Mouse (Mus musculus) forebrain, embryonic 15.5 days (tissue): Measurements from ENCODE around the gene Smyd2. TPM values are rescaled to one million over a fixed set of nuclear protein-coding genes. Genes with fewer than 3 reads are reported as not detected.
A peak's percentile ranks its signal among the peaks of the same experiment; 100 is the strongest.

Experiments used
- ATAC-seq: fragments of 200-750 bp; cut with Nextera tagmentation; replicated peaks from 2 replicates; pipeline ENCODE4 v1.8.0; 2017; ENCODE audit warnings: mild to moderate bottlenecking, moderate TSS enrichment, moderate library complexity
- H3K27ac ChIP-seq: fragments of 300-500 bp; sonication (generic); replicated peaks from 2 replicates; pipeline ENCODE4 v1.5.1; 2015; ENCODE audit warnings: mild to moderate bottlenecking, inconsistent platforms
- H3K27me3 ChIP-seq: fragments of 300-500 bp; sonication (generic); 2 replicates; pipeline ENCODE4 v1.6.1; 2015; ENCODE audit warnings: inconsistent platforms
- H3K36me3 ChIP-seq: fragments of 300-500 bp; sonication (generic); 2 replicates; pipeline ENCODE4 v1.6.1; 2015; ENCODE audit warnings: mild to moderate bottlenecking, inconsistent platforms
- H3K4me1 ChIP-seq: fragments of 300-500 bp; sonication (generic); 2 replicates; pipeline ENCODE4 v1.6.1; 2015; ENCODE audit warnings: inconsistent platforms
- H3K4me2 ChIP-seq: fragments of 300-500 bp; sonication (generic); replicated peaks from 2 replicates; pipeline ENCODE4 v1.6.1; 2015; ENCODE audit warnings: mild to moderate bottlenecking, inconsistent platforms
- H3K4me3 ChIP-seq: fragments of 300-500 bp; sonication (generic); 2 replicates; pipeline ENCODE4 v1.5.1; 2015; ENCODE audit warnings: mild to moderate bottlenecking, inconsistent platforms
- H3K9ac ChIP-seq: fragments of 300-500 bp; sonication (generic); replicated peaks from 2 replicates; pipeline ENCODE4 v1.6.1; 2015; ENCODE audit warnings: mild to moderate bottlenecking, inconsistent platforms
- H3K9me3 ChIP-seq: fragments of 300-500 bp; sonication (generic); 2 replicates; pipeline ENCODE4 v1.6.1; 2016; ENCODE audit warnings: inconsistent platforms
- WGBS: fragments of 180-500 bp; shearing (Covaris S2); methylation state at CpG from one replicate; pipeline ENCODE4 v1.1.7; 2015; ENCODE audit warnings: mixed read lengths; 5-methylcytosine and 5-hydroxymethylcytosine counted together
- polyA plus RNA-seq: library from polyadenylated mRNA; unstranded; fragments of >200 nt; fragmentation: Nextera tagmentation; extraction: Ambion mirVana; gene quantifications from 2 replicates; pipeline ENCODE4 v1.2.1, GENCODE M21; 2015

Gene Smyd2
- 65.8 and 69.9 TPM in 2 replicates for polyA plus RNA-seq

DNA sequence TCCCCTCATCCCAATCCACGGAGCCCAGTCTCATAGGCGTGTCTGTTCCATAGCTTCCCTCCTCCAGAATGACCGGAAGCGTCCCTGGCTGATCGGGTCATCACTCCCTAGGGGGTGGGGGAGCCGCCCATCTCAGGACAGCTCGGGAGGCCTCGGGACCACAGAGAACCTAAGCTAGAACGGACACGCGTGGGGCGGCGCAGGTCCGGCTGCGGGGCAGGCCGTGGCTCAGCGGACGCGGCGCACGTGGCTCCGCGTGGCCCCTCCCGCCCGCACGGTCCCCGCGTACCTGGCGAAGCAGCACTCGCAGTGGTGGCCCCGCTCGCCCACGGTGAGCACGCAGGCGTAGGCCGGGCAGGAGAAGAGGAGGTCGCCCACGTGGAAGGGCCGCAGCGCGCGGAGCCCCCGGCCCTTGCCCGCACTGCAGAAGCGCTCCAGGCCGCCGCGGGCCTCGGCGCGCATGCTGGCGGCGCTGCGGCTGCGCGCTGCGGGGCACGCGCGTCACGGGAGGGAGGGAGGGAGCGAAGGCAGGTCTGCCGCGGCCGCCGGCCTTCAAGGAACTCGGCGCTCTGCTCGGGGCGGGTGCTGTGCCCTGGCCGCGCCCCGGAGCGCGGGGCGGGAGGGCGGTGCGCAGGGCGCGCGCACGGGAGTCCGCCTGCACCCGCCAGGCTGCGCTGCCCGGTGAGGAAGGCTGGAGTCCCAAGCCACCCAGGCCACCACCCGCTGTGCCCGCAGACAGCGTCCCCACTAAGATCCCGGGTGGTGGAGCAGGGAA is at the start of gene Smyd2:
TSS of gene Smyd2 (minus strand) at position 546 of the 775 bp plus-strand sequence.
- Histone ChIP-seq H3K4me3 (peak within 1 kb of the TSS; percentile 72), H3K9ac (peak within 1 kb of the TSS; percentile 73), H3K27me3 (no peaks in the 10 kb centered on the region), H3K27ac (peak within 1 kb of the TSS; percentile 41), H3K9me3 (no peaks in the 10 kb centered on the region), H3K36me3 (no peaks in the 10 kb centered on the region), H3K4me2 (peak within 1 kb of the TSS; percentile 92), H3K4me1 (peaks cover 25% of the 10 kb centered on the region)
- under 1% methylated on average over 70 of the region's 90 CpGs for WGBS
- peak; percentile 90 for ATAC-seq

DNA sequence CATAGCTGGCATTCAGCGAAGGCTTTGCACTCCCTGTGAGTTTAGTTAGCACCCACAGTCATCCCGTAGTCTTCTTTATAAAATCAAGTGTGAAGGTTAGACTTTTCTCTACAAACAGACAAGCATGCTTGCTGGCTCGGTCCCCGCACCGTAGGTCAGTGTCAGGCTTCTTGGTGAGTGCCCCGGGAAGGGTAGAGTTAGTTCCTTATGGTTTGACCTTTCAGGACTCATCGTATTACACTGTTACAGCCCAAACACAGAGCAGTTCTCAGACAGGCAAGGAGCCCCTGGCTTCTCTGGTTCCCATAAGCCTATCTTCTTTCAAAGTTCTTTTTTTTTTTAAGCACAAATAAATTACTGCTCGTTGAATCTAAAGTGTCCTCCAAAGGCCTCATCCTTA is 48.2 kb upstream of the Smyd2 start:
- H3K4me1 ChIP-seq, result 0 out of 2 replicates have a peak, but pooled peaks cover 3% of the 10 kb centered on the region
- H3K9me3 ChIP-seq, result no peaks in the 10 kb centered on the region
- WGBS, result 88% methylated on average over 8 of the region's 8 CpGs
- no peaks in the 10 kb centered on the region for H3K36me3 ChIP-seq
- no peak for ATAC-seq
- H3K9ac ChIP-seq, result no peak overlapping the region
- H3K27me3 ChIP-seq, result no peaks in the 10 kb centered on the region
- H3K4me3 ChIP-seq, result no peak overlapping the region
- H3K4me2 ChIP-seq, result no peak overlapping the region
- H3K27ac ChIP-seq, result no peak overlapping the region

DNA sequence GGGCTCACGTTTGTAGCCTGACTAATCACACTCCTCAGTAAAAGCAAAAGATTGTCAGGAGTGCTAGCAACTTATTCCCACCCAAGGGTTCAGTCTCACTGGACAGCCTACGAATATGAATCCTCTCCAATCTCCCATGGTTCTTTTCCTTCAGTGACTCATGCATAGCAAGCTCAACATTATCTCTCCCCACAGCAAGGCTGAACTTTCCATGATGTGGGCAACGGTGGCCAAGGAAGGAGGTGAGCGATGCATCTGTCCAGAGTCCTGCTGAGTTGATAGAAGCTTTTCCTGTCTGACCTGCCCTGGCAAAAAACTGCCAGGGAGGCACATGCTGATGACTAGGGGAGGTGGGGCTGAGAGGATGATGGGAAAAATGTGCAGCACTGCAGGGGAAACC is 45.9 kb upstream of the Smyd2 start:
- H3K4me3 ChIP-seq, result no peak overlapping the region
- no peak overlapping the region for H3K27ac ChIP-seq
- H3K36me3 ChIP-seq, result no peaks in the 10 kb centered on the region
- no peak overlapping the region for H3K9ac ChIP-seq
- ATAC-seq, result no peak
- no peak overlapping the region for H3K4me2 ChIP-seq
- WGBS, result 82% methylated on average over 4 of the region's 4 CpGs
- H3K4me1 ChIP-seq, result 0 out of 2 replicates have a peak, but pooled peaks cover 3% of the 10 kb centered on the region
- H3K9me3 ChIP-seq, result no peaks in the 10 kb centered on the region
- H3K27me3 ChIP-seq, result no peaks in the 10 kb centered on the region

DNA sequence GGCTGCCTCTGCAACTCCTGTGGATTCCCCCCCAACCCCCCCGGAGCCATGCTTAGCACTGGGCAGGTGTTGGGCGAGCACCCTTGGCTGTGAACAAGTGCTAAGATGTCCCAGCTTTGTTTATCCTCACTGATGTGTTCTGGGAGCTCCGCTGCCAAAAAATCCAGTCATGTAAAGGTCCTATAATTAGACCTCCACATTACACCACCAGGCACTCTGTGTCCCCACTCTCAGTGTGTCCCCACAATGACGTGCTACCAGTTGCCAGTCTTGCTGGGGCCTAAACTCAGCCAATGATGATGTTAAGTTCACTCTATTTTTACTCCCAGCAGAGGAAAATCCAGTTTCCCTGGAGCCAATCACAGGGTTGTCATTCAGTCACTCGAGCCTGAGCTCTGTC is 38.3 kb upstream of the Smyd2 start:
- Histone ChIP-seq H3K36me3 (no peaks in the 10 kb centered on the region), H3K4me1 (0 out of 2 replicates have a peak, but pooled peaks cover 4% of the 10 kb centered on the region), H3K4me3 (no peak overlapping the region), H3K4me2 (no peak overlapping the region), H3K27me3 (no peaks in the 10 kb centered on the region), H3K9me3 (no peaks in the 10 kb centered on the region), H3K27ac (no peak overlapping the region), H3K9ac (no peak overlapping the region)
- ATAC-seq, result no peak
- WGBS, result 50% methylated on average over 5 of the region's 5 CpGs

DNA sequence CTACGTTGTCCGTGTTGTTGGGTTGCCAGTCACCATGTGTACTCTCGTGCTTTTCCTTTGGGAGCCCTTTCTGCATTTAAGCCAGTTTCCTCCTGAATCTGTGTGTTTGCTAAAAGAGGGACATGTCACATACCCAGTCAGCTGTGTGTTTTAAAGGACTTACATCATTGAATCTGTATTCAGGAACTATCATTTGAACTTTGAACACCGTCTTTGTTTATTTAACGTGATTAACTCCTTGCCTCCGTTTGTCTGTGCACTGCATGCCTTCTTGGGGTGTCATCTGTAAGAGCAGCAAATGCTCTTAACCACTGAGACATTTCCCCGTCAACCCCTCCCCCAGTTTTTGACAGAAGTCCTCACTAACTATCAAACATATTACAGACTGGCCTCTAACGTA is 37.6 kb upstream of the Smyd2 start:
- ATAC-seq, result no peak
- Histone ChIP-seq H3K27ac (no peak overlapping the region), H3K4me2 (no peak overlapping the region), H3K9ac (no peak overlapping the region), H3K9me3 (no peaks in the 10 kb centered on the region), H3K27me3 (no peaks in the 10 kb centered on the region), H3K36me3 (no peaks in the 10 kb centered on the region), H3K4me1 (0 out of 2 replicates have a peak, but pooled peaks cover 4% of the 10 kb centered on the region), H3K4me3 (no peak overlapping the region)
- WGBS, result 83% methylated on average over 8 of the region's 8 CpGs

DNA sequence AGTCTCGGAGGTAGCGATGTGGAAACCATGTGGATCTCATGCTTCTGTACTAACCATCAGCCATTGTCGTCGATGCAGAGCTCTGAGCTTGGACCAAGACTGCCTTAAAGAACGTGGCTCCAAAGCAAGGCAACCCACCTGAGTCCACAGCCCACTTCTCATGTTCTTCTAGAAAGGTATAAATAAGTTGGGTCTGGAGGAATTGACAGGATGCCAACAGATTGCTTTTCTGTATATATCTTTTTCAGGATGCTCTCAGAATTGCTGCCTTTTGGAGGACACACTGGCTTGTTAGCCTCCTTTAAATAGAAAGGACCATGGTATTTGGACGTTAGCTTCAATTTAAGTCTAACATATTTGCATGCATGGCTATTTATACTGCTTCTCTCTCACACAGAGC is 29.7 kb upstream of the Smyd2 start:
- ATAC-seq, result no peak
- Histone ChIP-seq H3K9ac (no peak overlapping the region), H3K4me1 (no peaks in the 10 kb centered on the region), H3K36me3 (no peaks in the 10 kb centered on the region), H3K27me3 (no peaks in the 10 kb centered on the region), H3K4me3 (no peak overlapping the region), H3K9me3 (no peaks in the 10 kb centered on the region), H3K27ac (no peak overlapping the region), H3K4me2 (no peak overlapping the region)
- WGBS, result 86% methylated on average over 6 of the region's 6 CpGs

DNA sequence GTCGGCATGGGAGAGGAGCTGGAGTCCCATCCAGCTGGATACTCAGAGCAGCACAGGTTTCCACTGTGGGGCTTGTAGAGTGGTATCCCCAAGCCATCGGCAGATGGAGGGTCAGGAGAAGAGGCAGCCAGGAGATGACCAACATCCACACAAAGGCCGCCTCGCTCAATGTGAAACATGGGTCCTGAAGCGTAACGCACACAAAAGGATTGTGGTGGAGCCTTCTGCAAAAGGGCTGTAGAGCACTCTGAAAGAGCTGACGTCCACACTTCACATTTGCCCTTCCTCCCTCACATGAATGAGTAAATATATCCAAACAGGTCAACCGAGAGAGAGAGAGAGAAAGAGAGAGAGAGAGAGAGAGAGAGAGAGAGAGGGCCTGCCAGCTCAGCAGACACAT is 25.2 kb upstream of the Smyd2 start:
- Histone ChIP-seq H3K9me3 (no peaks in the 10 kb centered on the region), H3K36me3 (no peaks in the 10 kb centered on the region), H3K27ac (no peak overlapping the region), H3K4me1 (no peaks in the 10 kb centered on the region), H3K4me2 (no peak overlapping the region), H3K9ac (no peak overlapping the region), H3K4me3 (no peak overlapping the region), H3K27me3 (no peaks in the 10 kb centered on the region)
- no peak for ATAC-seq
- 59% methylated on average over 8 of the region's 8 CpGs for WGBS

DNA sequence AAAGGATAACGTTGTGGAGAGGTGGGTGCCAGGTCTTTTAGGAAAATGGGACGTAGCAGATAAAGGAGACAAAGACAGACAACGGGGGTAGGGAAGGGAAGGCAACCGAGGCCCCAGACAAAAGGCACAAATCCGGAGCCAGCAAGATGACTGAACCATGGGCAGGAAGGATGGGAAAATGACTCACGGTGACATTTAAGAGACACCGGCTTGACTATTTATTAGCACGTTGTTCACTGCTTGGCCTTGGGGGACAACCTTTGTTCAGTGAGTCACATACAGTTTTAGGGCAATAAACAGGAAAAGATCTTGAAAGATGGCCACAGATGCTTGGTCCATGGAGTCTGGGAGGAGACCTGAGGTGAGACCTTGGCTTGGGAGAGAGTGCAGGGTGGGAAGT is 24.0 kb upstream of the Smyd2 start:
- 81% methylated on average over 8 of the region's 8 CpGs for WGBS
- no peaks in the 10 kb centered on the region for H3K4me1 ChIP-seq
- no peak overlapping the region for H3K4me2 ChIP-seq
- no peak overlapping the region for H3K4me3 ChIP-seq
- no peaks in the 10 kb centered on the region for H3K9me3 ChIP-seq
- no peaks in the 10 kb centered on the region for H3K27me3 ChIP-seq
- no peak overlapping the region for H3K9ac ChIP-seq
- H3K27ac ChIP-seq, result no peak overlapping the region
- ATAC-seq, result no peak
- no peaks in the 10 kb centered on the region for H3K36me3 ChIP-seq

DNA sequence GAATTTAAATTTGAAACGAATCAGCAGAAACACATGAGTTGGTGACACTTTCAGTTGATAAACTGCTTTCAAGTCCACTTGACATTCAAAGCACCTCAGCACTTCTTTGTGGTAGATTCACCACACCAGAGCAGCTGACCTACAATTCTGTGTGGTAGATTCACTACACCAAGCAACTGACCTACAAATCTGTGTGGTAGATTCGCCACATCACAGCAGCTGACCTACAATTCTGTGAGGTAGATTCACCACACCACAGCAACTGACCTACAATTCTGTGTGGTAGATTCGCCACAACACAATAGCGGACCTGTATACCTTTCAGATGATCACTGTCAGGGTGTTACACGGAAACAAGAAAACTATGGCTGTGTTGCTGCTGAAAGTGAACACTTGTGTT is 19.6 kb upstream of the Smyd2 start:
- Histone ChIP-seq H3K27me3 (no peaks in the 10 kb centered on the region), H3K4me1 (no peaks in the 10 kb centered on the region), H3K36me3 (no peaks in the 10 kb centered on the region), H3K9ac (no peak overlapping the region), H3K4me3 (no peak overlapping the region), H3K9me3 (no peaks in the 10 kb centered on the region), H3K27ac (no peak overlapping the region), H3K4me2 (no peak overlapping the region)
- ATAC-seq, result no peak
- WGBS, result 91% methylated on average over 5 of the region's 5 CpGs

DNA sequence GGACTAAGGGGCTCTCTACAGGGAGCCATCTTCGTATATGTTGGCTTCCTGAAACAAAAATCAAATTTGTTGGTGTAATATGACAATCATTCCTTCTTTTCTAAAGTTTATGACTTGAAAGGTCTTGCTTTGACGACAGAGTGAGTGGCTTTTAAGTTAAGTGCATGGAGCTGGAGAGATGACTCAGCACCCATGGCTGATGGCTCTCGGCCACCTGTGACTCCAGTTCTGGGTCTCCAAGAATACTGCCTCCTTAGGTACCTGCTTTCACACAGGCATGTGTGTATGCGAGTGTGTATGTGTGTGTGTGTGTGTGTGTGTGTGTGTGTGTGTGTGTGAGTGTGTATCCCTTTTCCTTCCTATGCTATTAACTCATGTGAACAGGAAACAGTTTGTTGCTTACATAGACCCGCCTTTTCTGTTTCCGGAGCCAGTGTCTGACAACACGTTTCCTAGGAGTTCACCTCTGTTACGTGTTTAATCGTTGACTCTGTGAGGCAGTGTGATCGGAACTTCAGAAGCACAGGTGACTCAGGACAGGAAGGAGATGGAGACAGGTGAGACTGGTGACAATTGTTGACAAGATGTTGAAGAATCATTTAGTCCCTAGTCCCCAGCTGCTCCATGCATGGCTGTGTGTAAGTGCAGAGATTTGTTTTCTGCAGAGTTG is 14.4 kb upstream of the Smyd2 start:
- Histone ChIP-seq H3K27ac (no peak overlapping the region), H3K27me3 (no peaks in the 10 kb centered on the region), H3K4me3 (no peak overlapping the region), H3K9me3 (no peaks in the 10 kb centered on the region), H3K4me1 (no peaks in the 10 kb centered on the region), H3K4me2 (no peak overlapping the region), H3K36me3 (no peaks in the 10 kb centered on the region), H3K9ac (no peak overlapping the region)
- 85% methylated on average over 10 of the region's 10 CpGs for WGBS
- ATAC-seq, result no peak

DNA sequence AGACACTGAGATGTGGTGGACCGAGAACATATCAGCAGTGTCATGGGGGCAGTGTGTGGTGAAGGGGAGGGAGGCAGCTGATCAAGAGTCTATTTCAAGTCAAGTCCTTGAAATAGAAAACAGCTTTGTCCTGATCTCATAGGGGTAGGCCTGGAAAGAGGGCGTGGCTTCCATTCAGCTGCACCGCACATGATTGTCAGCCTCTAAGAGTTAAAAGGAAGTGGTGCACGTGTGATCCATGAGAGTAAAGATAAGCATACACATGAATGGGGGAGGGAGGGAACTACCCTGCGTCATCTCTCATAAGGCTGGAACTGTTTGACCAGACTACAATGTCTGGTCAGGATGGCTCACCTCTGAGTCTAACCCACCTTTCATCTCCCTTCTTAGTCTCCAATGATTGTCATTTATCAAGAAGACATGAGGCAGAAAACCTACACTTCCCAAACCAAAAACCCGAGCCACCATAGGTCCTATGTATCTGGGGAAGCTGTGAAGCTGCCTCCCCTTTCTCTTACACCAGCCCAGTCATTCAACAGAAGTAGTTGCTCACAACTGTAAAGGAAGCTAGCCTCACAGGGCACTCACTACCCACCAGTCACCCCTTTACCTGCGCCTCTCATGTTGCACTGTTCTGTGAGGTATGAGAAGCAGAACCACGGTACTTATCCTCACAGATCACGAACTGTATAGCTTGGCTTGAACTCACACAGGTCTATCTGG is 11.5 kb upstream of the Smyd2 start:
- H3K36me3 ChIP-seq, result no peaks in the 10 kb centered on the region
- 75% methylated on average over 9 of the region's 9 CpGs for WGBS
- no peak overlapping the region for H3K4me3 ChIP-seq

DNA sequence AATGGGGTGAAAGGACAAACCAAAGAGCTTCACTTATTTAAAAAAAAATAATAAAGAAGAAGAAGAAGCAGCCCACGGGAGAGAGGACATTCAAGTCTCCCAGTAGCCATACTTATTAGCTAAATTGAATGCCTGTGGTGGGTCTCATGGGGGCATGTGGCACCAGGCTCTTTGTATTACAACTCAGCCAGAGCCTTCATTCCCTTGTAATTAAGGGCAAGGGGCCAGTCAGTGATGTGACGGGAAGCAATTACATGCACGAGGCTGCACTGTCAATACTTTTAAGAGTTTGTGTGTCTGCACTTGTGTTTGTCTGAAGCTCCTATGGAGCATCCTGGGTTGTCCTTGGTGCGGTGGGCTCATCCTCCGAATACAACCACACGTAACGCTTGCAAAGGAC is 10.8 kb upstream of the Smyd2 start:
- ATAC-seq, result no peak
- H3K27ac ChIP-seq, result no peak overlapping the region
- no peaks in the 10 kb centered on the region for H3K9me3 ChIP-seq
- no peak overlapping the region for H3K9ac ChIP-seq
- WGBS, result 51% methylated on average over 7 of the region's 7 CpGs
- 0 out of 2 replicates have a peak, but pooled peaks cover 1% of the 10 kb centered on the region for H3K4me1 ChIP-seq
- no peaks in the 10 kb centered on the region for H3K36me3 ChIP-seq
- H3K27me3 ChIP-seq, result no peaks in the 10 kb centered on the region
- no peak overlapping the region for H3K4me3 ChIP-seq
- H3K4me2 ChIP-seq, result no peak overlapping the region

More for the DNA sequence above, 11.5 kb upstream of the Smyd2 start:
- H3K9ac ChIP-seq, result no peak overlapping the region
- no peak overlapping the region for H3K27ac ChIP-seq
- ATAC-seq, result no peak
- H3K4me1 ChIP-seq, result no peaks in the 10 kb centered on the region
- H3K4me2 ChIP-seq, result no peak overlapping the region
- H3K9me3 ChIP-seq, result no peaks in the 10 kb centered on the region
- no peaks in the 10 kb centered on the region for H3K27me3 ChIP-seq
